Mouse (Mus musculus): ENCODE data around the gene Arsk. TPM values are rescaled to one million over a fixed set of nuclear protein-coding genes. Genes with fewer than 3 reads are reported as not detected.

The Arsk gene
- polyA plus RNA-seq, 1 experiment from 2014 or later, result 4.6 TPM

DNA sequence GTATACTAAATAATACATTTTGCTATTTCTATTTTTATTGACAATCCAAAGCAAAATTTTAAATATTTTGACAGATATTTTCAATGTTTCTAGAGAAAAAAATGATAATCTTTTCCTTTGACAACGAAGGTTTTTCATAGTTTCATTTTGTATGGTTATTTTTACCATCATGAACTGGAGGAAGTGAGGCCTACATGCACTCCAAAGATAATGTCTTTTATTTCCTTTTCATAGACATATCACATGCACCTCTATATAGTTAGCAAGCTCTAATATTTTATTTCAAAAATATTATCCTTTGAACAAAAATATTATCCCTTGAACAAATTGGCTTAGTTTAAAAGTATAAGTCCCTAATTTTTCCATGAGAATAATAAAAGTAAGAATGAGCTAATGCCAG, 24.1 kb downstream of the Arsk start:
- H3K9me3 ChIP-seq (replicated peaks; ENCODE audit: control insufficient read depth, low read length), result no peaks in the 10 kb centered on the region
- no peak overlapping the region for H3K27ac ChIP-seq (ENCODE audit: low read depth, low read length)
- no peak overlapping the region for H3K4me3 ChIP-seq (ENCODE audit: low read depth, low read length)
- H3K4me1 ChIP-seq (ENCODE audit: control insufficient read depth, insufficient read depth, low read length), result no peaks in the 10 kb centered on the region
- no peaks in the 10 kb centered on the region for H3K27me3 ChIP-seq (replicated peaks; ENCODE audit: control insufficient read depth, insufficient read depth, low read length)
- ATAC-seq (no peak), DNase-seq (ENCODE audit: low spot score) (no peak)
- no peak overlapping the region for H3K9ac ChIP-seq (ENCODE audit: low read length)
- no peaks in the 10 kb centered on the region for H3K36me3 ChIP-seq (ENCODE audit: control insufficient read depth, insufficient read depth, low read length)
- WGBS, result 83% methylated on average over 1 of the region's 1 CpGs
- H3K4me2 ChIP-seq (ENCODE audit: low read length), result no peak overlapping the region

DNA sequence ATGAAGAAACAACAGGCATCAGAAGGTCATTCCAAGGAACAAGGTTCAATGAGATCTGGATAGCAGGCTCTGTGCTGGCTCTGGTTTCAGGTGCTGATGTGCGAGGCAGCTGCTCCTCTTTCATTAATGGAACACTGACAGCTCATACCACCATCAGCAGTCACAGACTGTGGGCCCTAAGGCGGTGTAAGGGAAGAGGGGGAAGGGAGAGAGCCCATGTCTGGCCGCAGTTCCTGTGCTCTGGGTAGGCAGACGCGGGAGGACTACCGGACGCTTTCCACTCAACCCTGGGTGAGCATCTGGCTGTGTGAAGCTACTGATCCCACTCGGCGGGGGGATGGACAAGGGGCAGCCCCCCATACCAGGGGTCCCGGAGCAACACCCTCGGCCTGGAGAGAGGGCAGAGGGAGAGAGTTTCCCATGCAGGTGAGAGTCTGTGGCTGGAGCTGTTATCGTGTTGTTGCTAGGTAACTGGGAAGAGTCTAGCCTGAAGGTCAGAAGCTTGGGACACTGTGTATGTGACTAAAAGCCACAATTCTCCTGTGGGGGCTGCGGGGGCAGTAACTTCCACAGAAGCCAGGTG, 34.0 kb downstream of the Arsk start:
- DNase-seq (ENCODE audit: low spot score), result no peak
- 88% methylated on average over 13 of the region's 13 CpGs for WGBS

DNA sequence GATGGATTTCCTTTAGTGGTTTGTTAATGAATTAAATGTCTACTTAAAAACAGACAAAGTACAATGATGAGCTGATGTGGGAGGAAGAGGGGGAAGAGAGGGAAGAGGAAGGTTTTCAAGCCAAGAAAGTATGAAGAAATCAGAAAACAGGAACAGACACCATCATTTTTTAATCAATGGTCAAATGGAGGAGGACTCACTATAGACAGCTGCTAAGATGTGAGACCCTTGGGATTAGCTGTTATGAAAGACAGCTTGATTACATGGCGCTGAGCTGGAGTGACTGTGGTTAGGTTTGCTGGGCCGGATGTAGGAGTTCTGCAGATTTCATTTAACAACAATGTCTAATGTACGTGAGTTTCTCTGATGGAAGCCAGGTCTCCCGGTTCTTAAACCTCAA, 34.9 kb downstream of the Arsk start:
- Histone ChIP-seq H3K36me3 (ENCODE audit: control insufficient read depth, insufficient read depth, low read length) (no peaks in the 10 kb centered on the region; the same call in none of the 2 replicates), H3K9ac (ENCODE audit: low read length) (no peak overlapping the region), H3K4me2 (ENCODE audit: low read length) (no peak overlapping the region), H3K9me3 (replicated peaks; ENCODE audit: control insufficient read depth, low read length) (no peaks in the 10 kb centered on the region), H3K27me3 (replicated peaks; ENCODE audit: control insufficient read depth, insufficient read depth, low read length) (no peaks in the 10 kb centered on the region), H3K4me3 (ENCODE audit: low read depth, low read length) (no peak overlapping the region), H3K27ac (ENCODE audit: low read depth, low read length) (no peak overlapping the region), H3K4me1 (ENCODE audit: control insufficient read depth, insufficient read depth, low read length) (no peaks in the 10 kb centered on the region)
- no peak for ATAC-seq
- no peak for DNase-seq (ENCODE audit: low spot score)
- 92% methylated on average over 4 of the region's 4 CpGs for whole genome bisulfite sequencing

More for the DNA sequence above, 34.0 kb downstream of the Arsk start:
- no peaks in the 10 kb centered on the region; the same call in none of the 2 replicates for H3K36me3 ChIP-seq (ENCODE audit: control insufficient read depth, insufficient read depth, low read length)
- H3K9ac ChIP-seq (ENCODE audit: low read length), result no peak overlapping the region
- no peaks in the 10 kb centered on the region for H3K9me3 ChIP-seq (replicated peaks; ENCODE audit: control insufficient read depth, low read length)
- no peak for ATAC-seq
- no peaks in the 10 kb centered on the region for H3K27me3 ChIP-seq (replicated peaks; ENCODE audit: control insufficient read depth, insufficient read depth, low read length)
- H3K4me3 ChIP-seq (ENCODE audit: low read depth, low read length), result no peak overlapping the region
- H3K4me2 ChIP-seq (ENCODE audit: low read length), result no peak overlapping the region
- H3K4me1 ChIP-seq (ENCODE audit: control insufficient read depth, insufficient read depth, low read length), result no peaks in the 10 kb centered on the region
- no peak overlapping the region for H3K27ac ChIP-seq (ENCODE audit: low read depth, low read length)

DNA sequence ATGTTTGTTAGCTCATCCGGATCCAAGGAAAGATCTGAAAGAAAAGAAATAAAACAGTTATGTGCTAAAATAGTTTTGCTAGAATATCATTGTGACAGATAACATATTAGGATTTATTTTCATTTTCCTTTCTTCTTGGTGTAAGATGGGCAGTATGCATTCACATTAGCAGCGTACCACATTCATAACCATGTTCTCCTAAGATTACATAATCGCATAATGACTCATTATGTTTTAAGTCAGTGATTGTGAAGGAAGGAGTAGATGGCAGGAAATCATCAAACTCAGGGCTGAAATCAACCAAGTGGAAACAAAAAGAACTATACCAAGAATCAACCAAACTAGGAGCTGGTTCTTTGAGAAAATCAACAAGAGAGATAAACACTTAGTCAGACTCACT, 35.9 kb downstream of the Arsk start:
- no peak overlapping the region for H3K27ac ChIP-seq (ENCODE audit: low read depth, low read length)
- no peak for ATAC-seq
- no peaks in the 10 kb centered on the region; the same call in none of the 2 replicates for H3K36me3 ChIP-seq (ENCODE audit: control insufficient read depth, insufficient read depth, low read length)
- no peaks in the 10 kb centered on the region for H3K4me1 ChIP-seq (ENCODE audit: control insufficient read depth, insufficient read depth, low read length)
- no peak overlapping the region for H3K4me3 ChIP-seq (ENCODE audit: low read depth, low read length)
- no peaks in the 10 kb centered on the region for H3K9me3 ChIP-seq (replicated peaks; ENCODE audit: control insufficient read depth, low read length)
- no peak for DNase-seq (ENCODE audit: low spot score)
- no peaks in the 10 kb centered on the region; the same call in 1 of the 2 replicates for H3K27me3 ChIP-seq (replicated peaks; ENCODE audit: control insufficient read depth, insufficient read depth, low read length)
- no peak overlapping the region for H3K9ac ChIP-seq (ENCODE audit: low read length)
- H3K4me2 ChIP-seq (ENCODE audit: low read length), result no peak overlapping the region
- 93% methylated on average over 3 of the region's 3 CpGs for WGBS

DNA sequence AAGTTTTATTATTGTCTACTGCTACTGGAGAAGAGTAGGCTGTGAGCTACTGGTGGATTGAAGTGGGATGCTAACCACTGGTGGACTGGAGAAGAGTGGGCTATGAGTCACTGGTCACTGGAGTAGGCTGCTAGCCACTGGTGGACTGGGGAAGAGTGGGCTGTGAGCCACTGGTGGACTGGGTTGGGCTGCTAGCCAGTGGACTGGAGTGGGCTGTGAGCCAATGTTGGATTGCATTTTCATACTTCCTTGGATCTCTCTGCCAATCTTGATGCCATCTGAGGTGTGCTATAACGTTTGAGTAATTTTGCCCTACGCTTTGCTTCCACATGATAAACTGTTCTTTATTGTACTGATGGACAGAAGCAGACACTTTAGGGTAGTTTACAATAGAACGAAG, 36.3 kb downstream of the Arsk start:
- WGBS, result 84% methylated on average over 3 of the region's 3 CpGs
- DNase-seq (ENCODE audit: low spot score), result no peak

DNA sequence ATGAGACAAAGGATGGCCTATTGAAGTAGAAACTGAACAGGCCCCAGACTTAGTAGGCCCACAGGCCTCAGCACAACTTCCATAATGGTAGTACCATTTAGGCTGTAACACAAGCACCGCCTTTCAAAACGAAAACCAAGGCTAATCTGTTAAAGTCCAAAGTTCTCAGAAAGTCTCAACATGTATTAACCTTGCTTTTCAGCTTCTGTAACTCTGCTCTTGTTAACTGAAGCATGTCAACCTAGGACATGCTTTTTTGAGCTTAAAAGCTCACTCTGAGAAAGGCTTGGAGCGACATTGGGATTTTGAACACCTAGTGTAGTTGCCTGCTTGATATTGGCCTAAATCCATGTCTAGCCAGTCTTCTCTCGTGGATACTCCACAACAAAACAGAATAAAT, 38.9 kb downstream of the Arsk start:
- H3K4me2 ChIP-seq (ENCODE audit: low read length), result no peak overlapping the region
- H3K9me3 ChIP-seq (replicated peaks; ENCODE audit: control insufficient read depth, low read length), result no peaks in the 10 kb centered on the region
- no peaks in the 10 kb centered on the region; the same call in 1 of the 2 replicates for H3K36me3 ChIP-seq (ENCODE audit: control insufficient read depth, insufficient read depth, low read length)
- H3K9ac ChIP-seq (ENCODE audit: low read length), result no peak overlapping the region
- peaks cover 2% of the 10 kb centered on the region; the same call in 1 of the 2 replicates for H3K4me1 ChIP-seq (ENCODE audit: control insufficient read depth, insufficient read depth, low read length)
- no peak overlapping the region for H3K27ac ChIP-seq (ENCODE audit: low read depth, low read length)
- no peak overlapping the region for H3K4me3 ChIP-seq (ENCODE audit: low read depth, low read length)
- no peak for DNase-seq (ENCODE audit: low spot score)
- WGBS, result 88% methylated on average over 4 of the region's 4 CpGs
- H3K27me3 ChIP-seq (replicated peaks; ENCODE audit: control insufficient read depth, insufficient read depth, low read length), result peaks cover 23% of the 10 kb centered on the region
- ATAC-seq, result no peak

More for the DNA sequence above, 36.3 kb downstream of the Arsk start:
- H3K4me1 ChIP-seq (ENCODE audit: control insufficient read depth, insufficient read depth, low read length), result no peaks in the 10 kb centered on the region
- ATAC-seq, result no peak
- H3K36me3 ChIP-seq (ENCODE audit: control insufficient read depth, insufficient read depth, low read length), result no peaks in the 10 kb centered on the region; the same call in none of the 2 replicates
- H3K9me3 ChIP-seq (replicated peaks; ENCODE audit: control insufficient read depth, low read length), result no peaks in the 10 kb centered on the region
- H3K9ac ChIP-seq (ENCODE audit: low read length), result no peak overlapping the region
- no peaks in the 10 kb centered on the region; the same call in 1 of the 2 replicates for H3K27me3 ChIP-seq (replicated peaks; ENCODE audit: control insufficient read depth, insufficient read depth, low read length)
- H3K4me2 ChIP-seq (ENCODE audit: low read length), result no peak overlapping the region
- no peak overlapping the region for H3K4me3 ChIP-seq (ENCODE audit: low read depth, low read length)
- no peak overlapping the region for H3K27ac ChIP-seq (ENCODE audit: low read depth, low read length)

- no peak overlapping the region for H3K4me3 ChIP-seq (ENCODE audit: low read depth, low read length)
- no peak for ATAC-seq
- no peaks in the 10 kb centered on the region for H3K36me3 ChIP-seq (ENCODE audit: control insufficient read depth, insufficient read depth, low read length)
- peaks cover 31% of the 10 kb centered on the region for H3K27me3 ChIP-seq (replicated peaks; ENCODE audit: control insufficient read depth, insufficient read depth, low read length)
- H3K4me1 ChIP-seq (ENCODE audit: control insufficient read depth, insufficient read depth, low read length), result peaks cover 2% of the 10 kb centered on the region; the same call in 1 of the 2 replicates
- no peak overlapping the region; the same call in 1 of the 2 replicates for H3K4me2 ChIP-seq (ENCODE audit: low read length)
- 67% methylated on average over 10 of the region's 10 CpGs for WGBS
- DNase-seq (ENCODE audit: low spot score), result no peak
- H3K27ac ChIP-seq (ENCODE audit: low read depth, low read length), result no peak overlapping the region
- no peaks in the 10 kb centered on the region for H3K9me3 ChIP-seq (replicated peaks; ENCODE audit: control insufficient read depth, low read length)
- no peak overlapping the region for H3K9ac ChIP-seq (ENCODE audit: low read length)
These were observed 41.0 kb downstream of the Arsk start for GRCm38 (mm10) chr13:76057267-76058069.

DNA sequence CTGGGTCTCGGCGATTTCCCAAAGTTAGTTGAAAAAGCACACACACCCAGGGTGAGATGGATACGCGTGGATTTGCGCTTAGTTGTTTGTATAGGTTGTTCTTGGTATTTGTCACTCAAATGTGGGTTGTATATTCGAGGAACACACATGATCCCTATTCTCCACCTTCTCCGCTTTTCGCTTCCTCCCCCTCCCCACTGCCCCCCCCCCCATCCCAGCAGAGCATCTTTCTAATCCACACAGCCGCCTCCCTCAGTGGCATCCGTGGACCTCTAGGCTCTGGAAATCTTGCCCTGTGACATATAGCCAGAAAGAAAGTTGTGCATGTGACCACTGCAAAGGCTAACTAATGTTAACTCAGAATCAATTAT, 41.6 kb downstream of the Arsk start, which contains the start of gene Gpr150:
Gpr150 (minus strand) TSS at position 101 of the 371 bp plus-strand sequence.
- Histone ChIP-seq H3K4me2 (ENCODE audit: low read length) (peak within 1 kb of the TSS; percentile 98), H3K9ac (ENCODE audit: low read length) (peak within 1 kb of the TSS; percentile 65), H3K4me1 (ENCODE audit: control insufficient read depth, insufficient read depth, low read length) (peaks cover 2% of the 10 kb centered on the region; the same call in 1 of the 2 replicates), H3K4me3 (ENCODE audit: low read depth, low read length) (peak within 1 kb of the TSS; percentile 52), H3K36me3 (ENCODE audit: control insufficient read depth, insufficient read depth, low read length) (no peaks in the 10 kb centered on the region), H3K9me3 (replicated peaks; ENCODE audit: control insufficient read depth, low read length) (no peaks in the 10 kb centered on the region), H3K27ac (ENCODE audit: low read depth, low read length) (no peak within 1 kb of the TSS), H3K27me3 (replicated peaks; ENCODE audit: control insufficient read depth, insufficient read depth, low read length) (peaks cover 31% of the 10 kb centered on the region)
- DNase-seq (ENCODE audit: low spot score) (no peak), ATAC-seq (no peak)
- WGBS, result 5% methylated on average over 10 of the region's 10 CpGs

DNA sequence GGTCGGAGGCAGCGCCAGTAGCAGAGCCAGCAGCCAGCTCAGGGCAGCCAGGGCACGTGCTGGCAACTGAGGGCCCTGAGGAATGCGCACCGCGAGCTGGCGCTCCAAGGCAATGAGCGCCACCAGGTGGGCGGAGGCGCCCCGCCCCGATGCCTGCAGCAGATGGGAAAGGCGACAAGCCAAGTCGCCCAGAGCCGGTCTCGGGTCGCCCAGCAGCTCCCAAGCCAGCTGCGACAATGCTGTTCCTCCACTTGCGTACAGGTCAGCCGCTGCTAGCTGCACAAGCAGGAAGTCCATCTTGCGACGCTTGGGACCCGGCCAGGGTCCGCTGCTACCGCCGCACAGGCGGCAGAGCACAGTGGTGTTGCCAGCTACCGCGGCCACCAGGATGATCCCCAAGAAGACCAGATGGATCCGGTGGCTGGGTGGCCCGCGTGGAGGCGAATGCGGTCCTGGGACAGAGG, 42.2 kb downstream of the Arsk start:
- peak overlapping the region; percentile 52 for H3K4me3 ChIP-seq (ENCODE audit: low read depth, low read length)
- no peak overlapping the region for H3K27ac ChIP-seq (ENCODE audit: low read depth, low read length)
- H3K4me2 ChIP-seq (ENCODE audit: low read length), result peak overlapping the region; percentile 98
- under 1% methylated on average over 34 of the region's 34 CpGs for WGBS
- peaks cover 2% of the 10 kb centered on the region; the same call in 1 of the 2 replicates for H3K4me1 ChIP-seq (ENCODE audit: control insufficient read depth, insufficient read depth, low read length)
- H3K9ac ChIP-seq (ENCODE audit: low read length), result peak overlapping the region; percentile 65
- no peaks in the 10 kb centered on the region for H3K36me3 ChIP-seq (ENCODE audit: control insufficient read depth, insufficient read depth, low read length)
- peaks cover 31% of the 10 kb centered on the region for H3K27me3 ChIP-seq (replicated peaks; ENCODE audit: control insufficient read depth, insufficient read depth, low read length)
- ATAC-seq, result peak; percentile 95
- H3K9me3 ChIP-seq (replicated peaks; ENCODE audit: control insufficient read depth, low read length), result no peaks in the 10 kb centered on the region
- DNase-seq (ENCODE audit: low spot score), result peak; percentile 81

All from forebrain, embryonic 14.5 days (tissue).